Mouse (Mus musculus) neural tube, embryonic 11.5 days (tissue): ENCODE data around the gene Adamtsl2. TPM values are rescaled to one million over a fixed set of nuclear protein-coding genes. Genes with fewer than 3 reads are reported as not detected.

Experiments used
- ATAC-seq: fragments of 200-750 bp; cut with Nextera tagmentation; 2 replicates; pipeline ENCODE4 v1.8.0; 2017; ENCODE audit warnings: moderate number of reproducible peaks, mild to moderate bottlenecking, moderate TSS enrichment, moderate library complexity; ENCODE audit not compliant: insufficient read depth, low FRiP score, low TSS enrichment
- DNase-seq: peaks from one replicate; pipeline ENCODE4 v3.0.0-alpha.2; 2015; ENCODE audit warnings: low spot score
- H3K27ac ChIP-seq: fragments of 300-500 bp; sonication (generic); 2 replicates; pipeline ENCODE4 v1.5.1; 2014; ENCODE audit warnings: low read depth, mild to moderate bottlenecking, low read length
- H3K27me3 ChIP-seq: fragments of 300-500 bp; sonication (generic); 2 replicates; pipeline ENCODE4 v1.6.1; 2014; ENCODE audit warnings: mild to moderate bottlenecking, low read length, mixed read lengths; ENCODE audit not compliant: control insufficient read depth, insufficient read depth
- H3K36me3 ChIP-seq: fragments of 300-500 bp; sonication (generic); 2 replicates; pipeline ENCODE4 v1.6.1; 2014; ENCODE audit warnings: mild to moderate bottlenecking, low read length, moderate library complexity, mixed read lengths; ENCODE audit not compliant: control insufficient read depth, insufficient read depth
- H3K4me1 ChIP-seq: fragments of 300-500 bp; sonication (generic); 2 replicates; pipeline ENCODE4 v1.6.1; 2014; ENCODE audit warnings: low read length, mixed read lengths; ENCODE audit not compliant: control insufficient read depth, insufficient read depth
- H3K4me2 ChIP-seq: fragments of 300-500 bp; sonication (generic); 2 replicates; pipeline ENCODE4 v1.6.1; 2014; ENCODE audit warnings: low read depth, mild to moderate bottlenecking, moderate library complexity
- H3K4me3 ChIP-seq: fragments of 300-500 bp; sonication (generic); 2 replicates; pipeline ENCODE4 v1.5.1; 2014; ENCODE audit warnings: low read depth, low read length
- H3K9ac ChIP-seq: fragments of 300-500 bp; sonication (generic); 2 replicates; pipeline ENCODE4 v1.6.1; 2014; ENCODE audit warnings: mild to moderate bottlenecking, low read length
- H3K9me3 ChIP-seq: fragments of 300-500 bp; sonication (generic); 2 replicates; pipeline ENCODE4 v1.6.1; 2016; ENCODE audit warnings: low read length; ENCODE audit not compliant: control insufficient read depth
- WGBS: fragments of 180-500 bp; shearing (Covaris S2); extraction: QIAGEN DNeasy Blood & Tissue Kit; methylation state at CpG from one replicate; pipeline ENCODE4 v1.1.7; 2014; 5-methylcytosine and 5-hydroxymethylcytosine counted together
- polyA plus RNA-seq: library from polyadenylated mRNA; unstranded; fragments of >200 nt; fragmentation: Nextera tagmentation; extraction: Ambion mirVana; gene quantifications from 2 replicates; pipeline ENCODE4 v1.2.1, GENCODE M21; 2014

Gene Adamtsl2
- polyA plus RNA-seq, result 6.5 and 7.2 TPM in 2 replicates

- ATAC-seq (peak; percentile 41; the same call in 1 of the 2 replicates), DNase-seq (peak; percentile 70)
- Histone ChIP-seq H3K4me2 (peak within 1 kb of the TSS; percentile 26), H3K9ac (peak within 1 kb of the TSS; percentile 20; the same call in 1 of the 2 replicates), H3K27ac (no peak within 1 kb of the TSS), H3K36me3 (no peaks in the 10 kb centered on the region), H3K9me3 (no peaks in the 10 kb centered on the region), H3K27me3 (no peaks in the 10 kb centered on the region), H3K4me1 (peaks cover 15% of the 10 kb centered on the region), H3K4me3 (no peak within 1 kb of the TSS)
- WGBS, result 4% methylated on average over 10 of the region's 10 CpGs
Observed at GRCm38 (mm10) chr2:27079152-27079584, at the start of gene Adamtsl2. Adamtsl2 (plus strand) TSS chr2:27079379.

- no peaks in the 10 kb centered on the region for H3K36me3 ChIP-seq
- H3K27ac ChIP-seq, result no peak overlapping the region
- no peak overlapping the region for H3K9ac ChIP-seq
- DNase-seq (no peak), ATAC-seq (no peak)
- no peak overlapping the region for H3K4me2 ChIP-seq
- H3K4me3 ChIP-seq, result no peak overlapping the region
- peaks cover 3% of the 10 kb centered on the region; the same call in 1 of the 2 replicates for H3K4me1 ChIP-seq
- whole genome bisulfite sequencing, result 65% methylated on average over 2 of the region's 2 CpGs
- no peaks in the 10 kb centered on the region for H3K27me3 ChIP-seq
- H3K9me3 ChIP-seq, result no peaks in the 10 kb centered on the region
Observed at GRCm38 (mm10) chr2:27032361-27032760, 46.8 kb upstream of the Adamtsl2 start.

GRCm38 (mm10) chr2:27036003-27036402 lies 43.2 kb upstream of the Adamtsl2 start:
- H3K4me1 ChIP-seq, result no peaks in the 10 kb centered on the region
- no peaks in the 10 kb centered on the region for H3K27me3 ChIP-seq
- WGBS, result 70% methylated on average over 3 of the region's 3 CpGs
- no peak overlapping the region for H3K9ac ChIP-seq
- no peaks in the 10 kb centered on the region for H3K36me3 ChIP-seq
- no peak overlapping the region for H3K4me2 ChIP-seq
- H3K4me3 ChIP-seq, result no peak overlapping the region
- no peak overlapping the region for H3K27ac ChIP-seq
- H3K9me3 ChIP-seq, result no peaks in the 10 kb centered on the region
- ATAC-seq (no peak), DNase-seq (no peak)

GRCm38 (mm10) chr2:27037008-27037407 lies 42.2 kb upstream of the Adamtsl2 start:
- DNase-seq (no peak), ATAC-seq (no peak)
- H3K36me3 ChIP-seq, result no peaks in the 10 kb centered on the region
- H3K9me3 ChIP-seq, result no peaks in the 10 kb centered on the region
- 62% methylated on average over 4 of the region's 4 CpGs for WGBS
- no peak overlapping the region for H3K27ac ChIP-seq
- H3K27me3 ChIP-seq, result no peaks in the 10 kb centered on the region
- H3K4me3 ChIP-seq, result no peak overlapping the region
- H3K4me2 ChIP-seq, result no peak overlapping the region
- no peaks in the 10 kb centered on the region for H3K4me1 ChIP-seq
- H3K9ac ChIP-seq, result no peak overlapping the region

GRCm38 (mm10) chr2:27038596-27038995 lies 40.6 kb upstream of the Adamtsl2 start:
- H3K27ac ChIP-seq, result no peak overlapping the region
- no peak for ATAC-seq
- H3K4me3 ChIP-seq, result no peak overlapping the region
- no peaks in the 10 kb centered on the region for H3K9me3 ChIP-seq
- no peaks in the 10 kb centered on the region for H3K4me1 ChIP-seq
- peak; percentile 78 for DNase-seq
- no peak overlapping the region for H3K4me2 ChIP-seq
- 1% methylated on average over 3 of the region's 3 CpGs for WGBS
- H3K9ac ChIP-seq, result no peak overlapping the region
- no peaks in the 10 kb centered on the region for H3K27me3 ChIP-seq
- no peaks in the 10 kb centered on the region for H3K36me3 ChIP-seq

GRCm38 (mm10) chr2:27039286-27039685 lies 39.9 kb upstream of the Adamtsl2 start:
- Histone ChIP-seq H3K27me3 (no peaks in the 10 kb centered on the region), H3K4me3 (no peak overlapping the region), H3K4me2 (no peak overlapping the region), H3K27ac (no peak overlapping the region), H3K9ac (no peak overlapping the region), H3K9me3 (no peaks in the 10 kb centered on the region), H3K4me1 (no peaks in the 10 kb centered on the region), H3K36me3 (no peaks in the 10 kb centered on the region)
- 6% methylated on average over 1 of the region's 1 CpGs for WGBS
- ATAC-seq (no peak), DNase-seq (peak; percentile 41)

- ATAC-seq, result no peak
- 68% methylated on average over 8 of the region's 8 CpGs for WGBS
- Histone ChIP-seq H3K4me3 (no peak overlapping the region), H3K9me3 (no peaks in the 10 kb centered on the region), H3K27ac (no peak overlapping the region), H3K4me2 (no peak overlapping the region), H3K27me3 (no peaks in the 10 kb centered on the region), H3K4me1 (no peaks in the 10 kb centered on the region), H3K36me3 (no peaks in the 10 kb centered on the region), H3K9ac (no peak overlapping the region)
- DNase-seq, result no peak
Observed at GRCm38 (mm10) chr2:27042131-27042844, 36.9 kb upstream of the Adamtsl2 start.

- ATAC-seq (peak; percentile 82), DNase-seq (peak; percentile 85)
- H3K4me1 ChIP-seq, result no peaks in the 10 kb centered on the region
- no peaks in the 10 kb centered on the region for H3K9me3 ChIP-seq
- no peak overlapping the region for H3K4me3 ChIP-seq
- WGBS, result 35% methylated on average over 3 of the region's 3 CpGs
- no peak overlapping the region for H3K9ac ChIP-seq
- H3K4me2 ChIP-seq, result no peak overlapping the region
- H3K36me3 ChIP-seq, result no peaks in the 10 kb centered on the region
- no peak overlapping the region for H3K27ac ChIP-seq
- H3K27me3 ChIP-seq, result no peaks in the 10 kb centered on the region
Observed at GRCm38 (mm10) chr2:27043461-27043860, 35.7 kb upstream of the Adamtsl2 start.

- H3K27ac ChIP-seq, result no peak overlapping the region
- no peaks in the 10 kb centered on the region for H3K27me3 ChIP-seq
Observed at GRCm38 (mm10) chr2:27044166-27044565, 35.0 kb upstream of the Adamtsl2 start.

More at GRCm38 (mm10) chr2:27044166-27044565, 35.0 kb upstream of the Adamtsl2 start:
- Histone ChIP-seq H3K9ac (no peak overlapping the region), H3K36me3 (no peaks in the 10 kb centered on the region), H3K4me1 (no peaks in the 10 kb centered on the region), H3K4me3 (no peak overlapping the region), H3K9me3 (no peaks in the 10 kb centered on the region), H3K4me2 (no peak overlapping the region)
- ATAC-seq (no peak), DNase-seq (no peak)
- 72% methylated on average over 4 of the region's 4 CpGs for WGBS
